Mouse (Mus musculus): Measurements from ENCODE around the gene Hist1h2ao.
A peak's percentile ranks its signal among the peaks of the same experiment; 100 is the strongest.
"Not testable (repeated sequence)": the region's sequence is repeated elsewhere in the genome, so short reads cannot be mapped to it uniquely, and the experiment has no call there.

Gene Hist1h2ao

GRCm38 (mm10) chr13:21810073-21810472, at the start of gene Hist1h2ao, which contains the start of gene Hist1h2bq:
Gene Hist1h2ao (plus strand): TSS chr13:21810465.
Gene Hist1h2bq (minus strand): TSS chr13:21810197.
- DNase-seq (ENCODE audit: low spot score) = not testable (repeated sequence)

DNA sequence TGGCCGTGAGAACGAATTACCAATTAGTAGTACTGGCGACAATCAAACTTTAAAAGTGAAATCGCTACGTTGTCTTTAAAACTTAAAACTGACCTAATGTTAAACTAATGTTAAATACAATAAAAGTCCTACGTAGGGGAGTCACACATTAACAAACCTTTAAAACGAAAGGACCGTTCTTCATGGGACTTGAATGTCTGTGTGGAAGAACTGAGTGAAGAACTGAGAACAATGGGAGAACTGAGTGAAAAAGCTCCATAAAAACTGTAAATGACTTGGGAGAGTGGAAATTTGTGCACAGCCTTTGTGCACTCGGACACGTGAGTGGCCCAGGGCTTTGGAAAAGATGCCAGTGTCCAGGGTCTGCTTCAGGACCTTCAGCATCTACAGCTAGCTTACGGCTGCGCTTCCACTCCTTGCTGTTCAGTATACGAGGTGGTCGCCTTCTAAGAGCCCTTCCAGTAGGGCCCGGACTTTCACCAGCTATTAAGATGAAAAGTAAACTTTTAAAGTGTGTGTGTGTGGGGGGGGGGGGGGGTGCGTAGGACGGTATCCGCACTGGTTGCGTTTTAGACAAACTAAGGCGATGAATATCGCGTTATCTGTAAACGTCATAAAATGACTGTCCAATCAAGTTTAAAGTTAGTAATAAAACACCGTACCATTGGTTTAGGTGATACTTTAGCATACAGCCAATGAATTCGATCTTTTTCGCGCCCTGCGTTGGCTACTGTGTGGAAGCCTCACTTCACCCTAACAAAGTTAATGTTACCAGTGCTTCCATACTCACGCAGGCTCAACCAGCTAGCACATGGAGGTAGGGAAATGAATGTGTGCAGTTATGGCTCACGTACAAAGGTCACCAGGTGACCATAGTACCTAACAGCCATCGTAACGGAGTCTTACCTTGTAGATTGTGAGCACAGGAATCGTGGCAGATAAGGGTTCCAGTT, 31.2 kb upstream of the Hist1h2ao start:
- peak; percentile 13 for DNase-seq (ENCODE audit: low spot score)

GRCm38 (mm10) chr13:21779767-21780731, 30.2 kb upstream of the Hist1h2ao start, which contains the start of gene Hist1h1b:
Gene Hist1h1b (minus strand): TSS chr13:21780625.
- peak; percentile 9 for DNase-seq (ENCODE audit: low spot score)

- no peak for DNase-seq (ENCODE audit: low spot score)
Observed at GRCm38 (mm10) chr13:21781021-21781555, 29.2 kb upstream of the Hist1h2ao start.

DNA sequence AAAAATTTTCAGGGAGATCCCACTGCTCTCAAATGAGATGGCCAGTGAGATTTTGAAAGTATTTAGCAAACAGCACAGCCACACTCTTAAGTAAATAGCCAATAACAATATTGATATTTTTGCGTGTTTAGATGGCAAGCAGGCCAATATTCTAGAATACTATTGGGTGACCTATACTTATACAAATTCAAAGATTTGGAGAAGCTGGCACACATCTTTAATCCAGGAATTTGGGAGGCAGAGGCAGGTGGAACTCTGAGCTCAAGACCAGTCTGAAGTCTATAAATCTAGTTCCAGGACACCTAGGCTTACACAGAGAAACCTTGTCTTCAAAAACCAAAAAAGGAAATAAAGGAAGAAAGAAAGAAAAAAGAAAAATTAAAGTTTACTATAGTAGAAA, 28.6 kb upstream of the Hist1h2ao start:
- DNase-seq (ENCODE audit: low spot score) = no peak

- DNase-seq (ENCODE audit: low spot score) = not testable (repeated sequence)
Observed at GRCm38 (mm10) chr13:21782361-21783254, 27.7 kb upstream of the Hist1h2ao start.

DNA sequence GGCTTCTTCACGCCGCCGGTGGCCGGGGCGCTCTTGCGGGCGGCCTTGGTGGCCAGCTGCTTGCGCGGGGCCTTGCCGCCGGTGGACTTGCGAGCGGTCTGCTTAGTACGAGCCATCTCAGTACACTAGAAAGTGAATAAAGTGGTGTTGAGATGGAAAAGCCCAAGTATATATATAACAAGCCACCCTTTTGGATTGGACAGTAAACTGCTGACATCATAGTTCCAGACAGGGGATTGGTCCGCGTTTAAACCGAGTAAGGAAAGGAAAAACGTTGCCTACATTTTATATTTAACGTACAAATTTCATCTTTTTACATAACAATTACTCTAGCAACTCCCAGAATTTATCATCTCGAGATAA, 27.0 kb upstream of the Hist1h2ao start, which contains the start of gene Hist1h3i:
Gene Hist1h3i (minus strand): TSS at position 116 of the 363 bp plus-strand sequence.
- DNase-seq (ENCODE audit: low spot score) = no peak

GRCm38 (mm10) chr13:21783734-21784161, 26.5 kb upstream of the Hist1h2ao start:
- no peak for DNase-seq (ENCODE audit: low spot score)

DNA sequence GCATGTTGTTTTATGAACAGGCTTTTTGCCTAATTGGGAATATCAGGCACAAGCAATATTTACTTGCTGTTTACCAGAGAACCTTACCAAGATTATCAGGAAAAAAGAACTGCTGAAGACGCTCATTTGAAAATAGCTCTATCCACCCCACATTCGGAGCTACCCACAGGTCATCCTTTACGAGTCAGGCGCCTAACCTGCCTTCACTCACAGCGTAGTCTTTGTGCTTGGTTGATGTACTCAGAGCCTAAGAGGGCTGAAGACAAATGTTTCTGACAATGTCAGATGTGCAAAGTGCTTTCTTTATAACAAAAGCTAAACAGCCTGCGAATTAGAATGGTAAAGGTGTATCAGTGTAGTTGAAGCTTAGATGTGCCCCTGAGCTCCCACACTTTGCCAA, 26.0 kb upstream of the Hist1h2ao start:
- DNase-seq (ENCODE audit: low spot score) = no peak

GRCm38 (mm10) chr13:21786189-21786898, 23.9 kb upstream of the Hist1h2ao start:
- DNase-seq (ENCODE audit: low spot score) = no peak

DNA sequence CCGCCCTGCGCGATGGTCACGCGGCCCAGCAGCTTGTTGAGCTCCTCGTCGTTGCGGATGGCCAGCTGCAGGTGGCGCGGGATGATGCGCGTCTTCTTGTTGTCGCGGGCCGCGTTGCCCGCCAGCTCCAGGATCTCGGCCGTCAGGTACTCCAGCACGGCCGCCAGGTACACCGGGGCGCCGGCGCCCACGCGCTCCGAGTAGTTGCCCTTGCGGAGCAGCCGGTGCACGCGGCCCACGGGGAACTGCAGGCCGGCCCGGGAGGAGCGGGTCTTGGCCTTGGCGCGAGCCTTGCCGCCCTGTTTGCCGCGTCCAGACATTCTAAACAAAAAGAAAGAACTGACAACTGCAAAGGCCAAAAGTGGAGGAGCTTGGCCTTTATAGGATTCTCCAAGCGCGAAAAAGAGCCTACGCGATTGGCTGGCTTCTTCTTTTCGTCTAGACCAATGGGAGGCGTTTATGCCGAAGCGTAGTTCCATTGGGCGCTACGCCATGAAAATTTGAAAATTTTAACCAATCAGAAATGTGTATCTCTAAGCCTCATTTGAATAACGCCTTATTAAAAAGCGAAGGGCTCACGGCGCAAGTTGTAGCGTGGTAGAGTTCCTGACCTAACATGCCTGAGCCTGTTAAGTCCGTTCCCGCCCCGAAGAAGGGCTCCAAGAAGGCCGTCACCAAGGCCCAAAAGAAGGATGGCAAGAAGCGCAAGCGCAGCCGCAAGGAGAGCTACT, 23.2 kb upstream of the Hist1h2ao start, which contains the start of the genes Hist1h2an and Hist1h2bp:
Gene Hist1h2an (minus strand): TSS at position 320 of the 731 bp plus-strand sequence.
Gene Hist1h2bp (plus strand): TSS at position 563 of the 731 bp plus-strand sequence.
- DNase-seq (ENCODE audit: low spot score) = peak; percentile 27

DNA sequence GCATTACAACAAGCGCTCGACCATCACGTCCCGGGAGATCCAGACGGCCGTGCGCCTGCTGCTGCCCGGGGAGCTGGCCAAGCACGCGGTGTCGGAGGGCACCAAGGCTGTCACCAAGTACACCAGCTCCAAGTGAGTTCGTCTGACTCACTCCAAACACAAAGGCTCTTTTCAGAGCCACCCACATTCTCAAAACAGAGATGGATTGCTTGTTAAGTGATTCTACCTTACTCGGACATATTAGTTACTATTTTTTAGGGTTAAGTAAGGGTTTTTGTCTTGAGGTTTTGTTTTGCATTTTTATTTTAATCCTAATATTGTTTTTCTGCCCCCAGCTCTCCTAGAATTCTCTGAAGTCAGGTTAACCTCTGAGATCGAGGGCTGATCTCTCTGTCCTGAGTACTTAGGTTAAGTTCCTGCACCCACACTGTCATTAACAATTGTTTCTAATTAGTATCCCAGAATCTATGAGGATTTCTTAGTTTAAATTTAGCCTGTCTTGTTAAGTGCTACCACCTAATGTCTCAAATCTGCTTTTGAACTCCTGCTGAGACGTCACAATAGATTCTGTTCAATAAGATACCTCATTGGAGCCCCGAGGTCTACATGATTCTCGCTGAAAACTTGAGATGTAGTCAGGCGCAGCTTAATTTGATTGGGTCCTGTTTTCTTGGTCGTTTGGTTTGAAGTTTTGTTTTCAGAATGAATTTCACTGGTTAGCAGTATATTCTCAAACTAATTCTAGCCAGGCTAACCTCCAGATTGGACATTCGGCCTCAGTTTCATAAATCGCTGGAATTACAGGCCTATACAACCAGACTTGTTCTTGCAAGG, 22.3 kb upstream of the Hist1h2ao start:
- no peak for DNase-seq (ENCODE audit: low spot score)

GRCm38 (mm10) chr13:21789925-21790324, 20.3 kb upstream of the Hist1h2ao start:
- DNase-seq (ENCODE audit: low spot score) = no peak

- DNase-seq (ENCODE audit: low spot score) = no peak
Observed at GRCm38 (mm10) chr13:21790601-21791283, 19.5 kb upstream of the Hist1h2ao start.

DNA sequence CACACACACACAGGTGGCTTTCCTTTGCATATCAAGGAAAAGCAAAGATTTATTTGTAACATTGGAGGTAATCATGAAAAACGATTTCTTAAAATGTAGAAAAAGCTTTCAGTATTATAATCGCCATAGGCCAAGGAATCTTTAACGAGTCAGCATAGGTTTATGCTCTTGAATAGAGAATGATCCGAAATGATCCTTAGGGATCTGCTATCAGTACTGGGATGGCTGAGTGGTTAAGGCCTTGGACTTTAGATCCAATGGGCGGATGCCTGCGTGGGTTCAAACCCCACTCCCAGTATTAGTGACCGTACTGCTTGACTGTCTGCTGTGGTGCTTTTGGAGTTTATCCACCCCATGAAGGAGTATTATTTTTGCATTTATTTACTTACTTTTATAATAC, 14.7 kb upstream of the Hist1h2ao start:
- no peak for DNase-seq (ENCODE audit: low spot score)

DNA sequence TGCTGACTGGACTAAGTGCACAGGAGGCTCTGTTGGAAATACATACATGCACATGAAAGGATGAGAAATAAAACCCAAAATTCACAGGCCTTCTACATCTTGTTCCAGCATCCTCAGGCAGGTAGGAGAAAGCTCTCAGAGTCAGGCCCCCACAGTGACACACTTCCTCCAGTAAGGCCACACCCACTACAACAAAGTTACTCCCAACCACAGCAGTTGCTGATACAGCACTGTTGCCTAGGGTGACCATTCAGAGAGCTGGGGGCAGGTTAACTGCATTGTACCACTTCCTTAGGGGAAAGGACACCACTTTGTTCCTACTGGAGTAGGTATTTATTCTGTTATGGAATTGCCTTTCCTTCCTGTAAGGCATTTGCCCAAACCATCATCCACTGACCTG, 13.1 kb upstream of the Hist1h2ao start:
- DNase-seq (ENCODE audit: low spot score) = not testable (repeated sequence)

- DNase-seq (ENCODE audit: low spot score) = not testable (repeated sequence)
Observed at GRCm38 (mm10) chr13:21803058-21803457, 7.2 kb upstream of the Hist1h2ao start.

- DNase-seq (ENCODE audit: low spot score) = not testable (repeated sequence)
Observed at GRCm38 (mm10) chr13:21811074-21811473, 809 bp downstream of the Hist1h2ao start.
